Mouse (Mus musculus): ENCODE data around the gene Agbl4.

GRCm38 (mm10) chr4:111294528-111295241, 897.2 kb downstream of the Agbl4 start:
- TF ChIP-seq TAL1 (IDR thresholded peaks at IDR 0.05; ENCODE audit: low read length): no peak
- no peak for TF ChIP-seq GATA1 (IDR thresholded peaks at IDR 0.05; ENCODE audit: low read length)

Measured in erythroblast, embryonic 14.5 days (primary cell).